Mouse (Mus musculus) adrenal gland, postnatal 36 days (tissue): ENCODE data around the gene Epo. TPM values are rescaled to one million over a fixed set of nuclear protein-coding genes. Genes with fewer than 3 reads are reported as not detected.

Experiments used
- DNase-seq, 2 experiments: peaks; one replicate each; pipeline ENCODE4 v3.0.0; 2021; ENCODE audit warnings: mixed read lengths in 1 of 2
- microRNA-seq: library from miRNA; unstranded; fragments of <30 nt; microRNA quantifications from one replicate; pipeline ENCODE4 v1.2.0, GENCODE M21; 2021
- total RNA-seq, 2 experiments: library from RNA; stranded (reverse); gene quantifications; 2 replicates each; pipeline ENCODE4 v1.2.3; 2021

Epo gene
- total RNA-seq, 2 experiments from 2014 or later = not detected

DNA sequence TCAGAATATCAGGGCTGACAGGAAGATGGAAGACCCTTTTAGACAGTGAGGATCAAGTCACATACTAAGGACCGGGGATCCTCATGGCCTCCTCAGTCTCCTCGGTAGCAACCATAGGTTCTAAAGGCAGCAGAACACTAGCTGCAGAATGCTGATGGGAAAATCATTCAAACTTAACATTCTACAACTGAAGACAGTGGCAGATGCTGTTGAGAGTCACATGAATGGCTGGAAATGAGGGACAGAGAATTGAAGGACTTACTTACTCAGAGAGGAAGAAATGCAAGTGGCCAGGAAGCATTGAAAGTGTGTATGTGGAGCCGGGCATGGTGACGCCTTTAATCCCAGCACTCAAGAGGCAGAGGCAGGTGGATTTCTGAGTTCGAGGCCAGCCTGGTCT is 56.1 kb downstream of the Epo start, which contains the start of gene Zan:
Gene Zan (minus strand): TSS at position 101 of the 400 bp plus-strand sequence.
- DNase-seq = no peak

DNA sequence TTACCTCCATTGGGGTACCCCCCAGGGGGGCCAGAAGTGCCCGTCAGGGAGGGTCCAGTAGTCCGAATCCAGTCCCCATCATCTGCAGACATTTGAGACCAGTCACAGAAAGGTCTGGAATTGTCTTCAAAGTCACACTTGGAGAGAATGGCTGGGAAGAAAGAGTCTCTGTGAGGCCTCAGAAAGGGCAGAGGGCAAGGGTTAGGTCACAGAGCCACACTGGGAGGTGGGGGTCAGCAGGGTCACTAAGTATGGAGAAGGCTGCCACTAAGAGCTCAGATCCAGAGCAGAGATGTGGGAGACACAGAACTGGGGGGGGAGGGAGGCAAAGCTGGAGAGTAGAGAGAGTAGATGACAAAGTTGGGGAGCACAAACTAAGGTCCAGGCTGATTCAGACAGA is 58.7 kb downstream of the Epo start:
- no peak for DNase-seq

DNA sequence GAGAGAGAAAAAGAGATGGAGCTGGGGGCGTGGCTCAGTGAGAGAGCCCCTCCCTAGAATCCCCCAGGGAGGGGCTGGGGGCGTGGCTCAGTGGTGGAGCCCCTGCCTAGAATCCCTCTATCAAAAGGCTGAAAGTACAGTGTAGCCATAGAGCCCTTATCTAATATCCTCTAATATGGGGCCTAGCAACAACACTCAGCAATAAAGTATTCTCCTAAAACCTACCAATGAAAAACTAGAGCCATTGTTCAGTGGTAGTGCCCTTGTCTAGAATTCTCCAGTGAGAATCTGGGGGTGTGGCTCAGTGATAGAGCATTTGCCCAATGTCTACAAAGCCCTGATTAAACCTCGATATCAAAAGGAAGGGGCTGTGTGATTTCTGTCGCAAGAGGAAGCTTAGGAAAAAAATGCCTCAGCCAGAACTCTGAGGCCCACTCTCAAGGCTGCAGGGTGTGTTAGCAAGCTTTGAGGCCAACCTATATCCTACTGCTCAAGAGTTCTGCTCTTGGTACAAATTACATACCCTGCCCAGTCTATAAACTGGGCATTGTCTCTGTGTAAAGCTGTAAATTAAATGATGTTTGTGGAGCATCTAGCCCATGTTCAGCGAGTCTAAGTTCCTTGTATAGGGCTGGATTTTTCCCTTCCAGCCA is 60.7 kb downstream of the Epo start:
- no peak for DNase-seq

DNA sequence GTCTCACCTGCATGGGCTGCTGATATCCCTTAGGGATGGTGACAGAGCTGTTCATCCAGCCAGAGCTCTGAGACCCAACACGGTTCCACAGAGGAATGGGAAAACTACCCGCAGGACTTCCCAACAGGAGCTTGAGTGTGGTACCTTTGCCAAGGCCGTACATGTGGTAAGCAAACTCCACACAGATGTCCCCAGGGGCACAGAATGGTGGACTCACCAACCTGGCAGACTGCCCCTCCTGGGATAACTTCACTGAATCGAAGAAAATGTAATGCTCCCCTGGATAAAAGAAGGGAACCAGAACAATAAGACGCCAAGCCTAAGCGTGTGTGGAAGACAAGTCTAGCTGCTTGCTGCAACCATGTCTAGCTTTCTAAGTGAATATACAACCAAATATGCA is 66.1 kb downstream of the Epo start:
- no peak for DNase-seq

DNA sequence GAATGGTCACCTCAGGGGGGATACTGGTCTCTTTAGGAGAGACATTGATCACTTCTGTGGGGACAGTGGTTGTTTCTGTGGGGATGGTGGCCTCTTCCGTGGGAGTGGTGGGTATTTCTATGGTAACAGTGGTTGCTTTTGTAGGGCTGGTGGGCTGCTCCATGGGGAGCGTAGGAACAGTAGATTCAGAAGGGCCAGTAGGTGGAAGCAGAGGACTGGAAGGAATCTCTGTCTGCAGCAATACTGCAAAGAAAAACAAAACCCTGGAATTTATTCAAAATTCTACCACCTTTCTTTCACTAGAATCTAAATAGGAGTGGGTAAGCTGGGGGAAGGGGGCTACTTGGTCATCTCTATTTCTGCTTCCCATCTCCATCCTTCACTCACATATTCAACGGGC is 68.0 kb downstream of the Epo start:
- DNase-seq = no peak

DNA sequence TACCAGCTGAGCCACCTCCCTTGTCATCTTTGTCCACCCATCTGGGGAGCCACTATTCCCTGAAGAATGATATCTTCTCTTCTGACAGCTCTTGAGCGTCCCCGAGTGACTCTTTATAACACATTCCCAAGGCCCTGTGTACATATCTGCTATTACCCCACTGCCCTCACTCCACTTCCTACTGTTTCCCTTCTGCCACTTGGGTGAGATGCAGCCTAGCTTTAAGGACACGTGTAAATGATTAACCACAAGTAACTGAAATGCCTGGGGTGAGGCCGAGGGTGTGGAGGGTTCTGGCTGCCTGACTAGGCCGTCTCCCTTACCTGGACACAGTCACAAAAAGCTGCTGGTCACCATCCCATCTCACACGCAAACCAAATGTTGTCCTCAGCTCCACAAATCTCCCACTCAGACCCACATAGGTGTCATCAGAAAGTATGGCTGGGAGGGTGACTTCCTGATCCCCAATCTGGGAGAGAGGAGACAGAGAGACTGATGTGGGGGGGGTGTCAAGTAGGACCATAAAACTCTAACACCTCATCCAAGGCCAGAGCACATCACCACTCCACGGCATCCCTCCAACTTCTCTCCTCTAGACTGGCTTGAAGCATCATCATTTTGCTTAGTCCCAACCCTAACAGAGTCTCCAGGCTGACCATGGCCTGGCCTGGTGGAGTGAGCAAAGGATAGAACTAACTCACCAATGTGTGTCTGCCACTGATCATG is 77.0 kb downstream of the Epo start:
- no peak for DNase-seq

DNA sequence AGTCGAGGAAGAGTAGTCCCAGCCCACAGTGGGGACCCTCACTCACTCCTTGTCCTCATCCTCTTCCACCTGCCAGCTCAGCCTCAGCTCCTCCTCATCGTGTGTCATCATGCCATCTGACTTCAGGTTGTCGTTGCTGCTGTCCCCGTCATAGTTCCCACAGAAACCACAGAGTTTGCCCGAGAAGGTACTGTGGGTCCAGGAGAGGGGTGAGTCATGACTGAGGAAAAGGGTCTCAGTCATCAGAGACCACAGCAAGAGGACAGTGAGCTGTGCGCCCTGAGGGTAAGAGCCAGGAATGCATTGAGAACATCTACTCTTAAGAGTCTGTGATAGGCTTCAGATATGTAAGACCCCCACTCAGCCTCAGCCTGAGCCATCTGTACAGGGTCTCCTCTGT is 77.8 kb downstream of the Epo start:
- DNase-seq = no peak

DNA sequence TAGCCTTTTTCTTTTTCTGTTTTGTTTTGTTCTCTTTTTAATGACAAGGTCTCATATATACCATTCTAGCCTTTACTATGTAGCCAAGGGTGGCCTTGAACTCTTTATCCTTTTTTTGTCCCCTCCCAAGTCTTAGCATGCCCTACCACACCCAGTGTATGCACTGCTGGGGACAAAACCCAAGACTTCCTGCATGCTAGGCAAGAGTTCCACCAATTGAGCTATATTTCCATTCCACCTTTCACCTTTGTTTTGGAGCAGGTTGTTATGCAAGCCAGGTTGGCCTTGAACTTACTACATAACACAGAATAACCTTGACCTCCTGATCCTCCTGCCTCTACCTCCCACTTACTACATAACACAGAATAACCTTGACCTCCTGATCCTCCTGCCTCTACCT is 87.5 kb downstream of the Epo start:
- DNase-seq = no peak

DNA sequence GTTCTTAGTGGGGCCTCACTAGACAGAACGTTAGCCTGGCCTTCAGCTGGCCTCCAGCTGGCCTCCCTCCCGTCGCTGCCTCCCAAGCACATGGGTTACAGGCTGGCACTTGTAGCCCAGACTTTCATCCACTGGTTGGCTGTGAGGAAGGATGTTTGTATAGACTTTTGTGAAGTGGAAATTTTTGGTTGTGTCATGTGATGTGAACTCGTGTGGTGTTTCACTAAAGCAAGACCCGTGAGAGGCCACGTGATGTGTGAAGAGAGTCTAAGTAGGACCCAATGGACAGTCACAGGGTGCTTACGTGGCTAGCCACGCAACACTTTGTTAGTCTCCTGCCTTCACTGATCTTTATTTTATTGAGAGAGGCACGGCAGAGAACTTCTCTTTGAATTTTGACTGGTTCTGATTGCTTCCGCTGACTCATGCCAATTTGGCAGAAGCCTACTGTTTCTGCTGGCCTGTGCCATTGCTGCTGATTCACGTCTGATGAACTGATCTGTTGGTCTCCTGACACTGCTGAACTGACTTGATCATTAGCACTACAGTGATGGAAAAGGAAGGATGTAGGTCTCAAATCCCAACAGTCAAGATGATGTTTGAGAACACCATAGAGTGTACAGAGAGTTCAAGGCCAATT is 92.7 kb downstream of the Epo start:
- peak; percentile 59 to 67 for DNase-seq

DNA sequence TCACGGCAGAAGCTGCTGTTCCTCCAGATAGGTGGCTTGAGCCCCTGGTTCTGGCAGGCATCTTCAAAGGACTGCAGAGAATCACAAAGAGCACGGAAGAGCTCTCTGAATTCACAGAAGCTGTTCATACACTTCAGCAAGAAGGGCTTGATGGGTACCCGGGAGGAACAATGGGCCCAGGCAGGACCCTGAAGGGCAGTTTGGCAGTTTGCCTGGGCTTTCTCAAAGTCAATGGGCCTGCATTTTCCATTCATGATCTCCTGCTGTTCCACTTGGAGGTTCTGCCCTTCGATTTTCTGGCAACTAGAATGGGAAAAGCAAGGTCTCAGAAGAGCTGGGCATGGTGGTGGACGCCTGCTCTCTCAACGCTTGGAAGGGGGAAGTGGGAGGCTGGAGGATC is 99.2 kb downstream of the Epo start:
- no peak for DNase-seq

Small RNA genes lying within 50 kb of the gene (microRNA-seq; reads per million reads assigned to microRNA genes)
- gene Mir6418 = 1.00 reads per million

Other genes starting within 250 kb of the Epo start
- gene Ache, start 245.7 kb downstream of the Epo start, total RNA-seq = 1 to 10 TPM; 7.0 TPM
- gene Ufsp1, start 238.6 kb downstream of the Epo start, total RNA-seq = 10 to 100 TPM; 10.2 to 12.7 TPM
- gene Srrt, start 225.6 kb downstream of the Epo start, total RNA-seq = 100 to 1,000 TPM; 103 to 167 TPM
- 10 to 100 TPM; 36.7 to 38.2 TPM for gene Trip6, start 218.8 kb downstream of the Epo start, total RNA-seq
- 10 to 100 TPM in 1 of 2 experiments, 1 to 10 TPM in 1; 8.0 to 11.5 TPM for gene Slc12a9, start 199.6 kb downstream of the Epo start, total RNA-seq
- gene Ephb4, start 183.1 kb downstream of the Epo start, total RNA-seq = 10 to 100 TPM; 59.4 to 60.6 TPM
- under 1 TPM in 1 of 2 experiments, not detected in 1; 0.03 TPM for gene Zan, start 56.2 kb downstream of the Epo start, total RNA-seq
- gene Pop7, start 30.7 kb downstream of the Epo start, total RNA-seq = 10 to 100 TPM; 25.6 to 27.0 TPM
- 10 to 100 TPM; 32.0 to 32.8 TPM for gene Gigyf1, start 14.7 kb downstream of the Epo start, total RNA-seq
- 100 to 1,000 TPM; 544 to 638 TPM for gene Gnb2, start 268 bp upstream of the Epo start, total RNA-seq
- gene Actl6b, start 20.3 kb upstream of the Epo start, total RNA-seq = 1 to 10 TPM; 2.6 to 3.3 TPM
- gene Tfr2, start 36.6 kb upstream of the Epo start, total RNA-seq = 1 to 10 TPM in 1 of 2 experiments, under 1 TPM in 1; 0.95 to 1.1 TPM
- gene Mospd3, start 67.8 kb upstream of the Epo start, total RNA-seq = 10 to 100 TPM; 45.6 to 47.8 TPM
- gene Pcolce, start 80.5 kb upstream of the Epo start, total RNA-seq = 100 to 1,000 TPM; 874 to 904 TPM
- 1 to 10 TPM in 1 of 2 experiments, under 1 TPM in 1; 0.93 to 1.7 TPM for gene Fbxo24, start 95.8 kb upstream of the Epo start, total RNA-seq
- gene Lrch4, start 95.9 kb upstream of the Epo start, total RNA-seq = 10 to 100 TPM; 23.5 to 36.1 TPM
- 1 to 10 TPM; 7.9 to 9.6 TPM for gene Gm20605, start 95.9 kb upstream of the Epo start, total RNA-seq
- gene Sap25, start 108.1 kb upstream of the Epo start, total RNA-seq = 1 to 10 TPM; 1.9 to 7.8 TPM
- gene Irs3, start 112.5 kb upstream of the Epo start, total RNA-seq = 1 to 10 TPM; 4.8 to 6.2 TPM
- gene Agfg2, start 151.5 kb upstream of the Epo start, total RNA-seq = 10 to 100 TPM; 30.4 to 30.6 TPM
- 1 to 10 TPM; 3.1 to 3.2 TPM for gene Nyap1, start 208.4 kb upstream of the Epo start, total RNA-seq
- 10 to 100 TPM; 79.5 to 84.6 TPM for gene Tsc22d4, start 212.5 kb upstream of the Epo start, total RNA-seq
- 10 to 100 TPM; 24.6 to 28.4 TPM for gene Ppp1r35, start 245.6 kb upstream of the Epo start, total RNA-seq